ENCODE assay signal across 14 mouse cellular contexts in the genomic region with DNA sequence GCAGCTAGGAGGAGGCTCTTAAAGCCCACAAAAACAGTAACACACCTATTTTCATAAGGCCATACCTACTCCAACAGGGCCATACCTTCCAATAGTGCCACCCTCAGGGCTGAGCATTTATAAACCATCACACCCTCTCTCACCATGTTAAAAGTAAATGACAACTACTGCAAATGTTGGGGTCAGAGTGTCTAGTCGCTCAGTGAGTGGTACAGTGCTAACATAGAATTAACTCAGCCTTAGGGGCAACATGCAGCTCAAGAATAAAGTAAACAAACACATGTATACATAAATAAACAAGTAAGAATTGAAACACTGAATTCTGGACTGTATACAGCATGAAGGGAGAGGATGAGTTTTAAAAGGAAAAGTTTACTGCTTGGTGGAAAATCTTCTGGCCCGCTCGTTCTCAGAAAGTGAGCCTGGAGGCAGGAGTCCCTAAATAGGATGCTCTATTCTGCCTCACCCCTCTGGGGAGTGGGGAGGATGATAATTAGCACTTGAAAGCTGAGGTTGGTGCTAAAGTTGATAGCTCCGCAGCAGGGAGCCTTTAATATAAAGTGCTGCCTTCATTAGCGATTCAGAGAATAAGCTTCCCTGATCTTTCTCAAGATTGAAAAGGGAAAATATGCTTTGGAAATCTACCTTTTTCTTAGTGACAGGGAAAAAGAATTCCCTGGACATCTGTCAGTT.
DNase-seq lines count a peak whose midpoint lies in the region; ATAC-seq lines count a peak whose summit lies in the region.
"Had no signal": no experiment of that assay in that cellular context is flagged by ENCODE, and none has a peak within 500 bp of the region (broad histone marks: within the 10 kb centered on the region; RNA-seq: fewer than 3 reads in every experiment).

No protein-coding gene starts in this region.

- DNase-seq in ES-CJ7 (ENCODE audit: low read depth, low spot score) (peak; percentile 49), R1 (ENCODE audit: low read depth, low spot score) (peak; percentile 28)
- no peak for DNase-seq in cerebellum, postnatal 25 days
- DNase-seq in left cerebral cortex, postnatal 36 days (ENCODE audit: low spot score in 2 of 2): no peak
- DNase-seq: cerebellum, adult 11 months; gastrocnemius, adult 2 months; heart, postnatal 10 days; lung, adult 18-20 months; lung, postnatal 36 days had no signal

- H3K4me2 ChIP-seq in forebrain, embryonic 16.5 days (ENCODE audit: low read length): no peak overlapping the region
- H3K4me2 ChIP-seq in midbrain, embryonic 13.5 days (replicated peaks): no peak overlapping the region
- H3K4me2 ChIP-seq in intestine, embryonic 15.5 days (replicated peaks): no peak overlapping the region

- 0 out of 2 replicates have a peak, but pooled peaks cover 3% of the 10 kb centered on the region for H3K4me1 ChIP-seq in forebrain, embryonic 16.5 days (replicated peaks; ENCODE audit: control insufficient read depth, insufficient read depth, low read length)
- peaks cover 19% of the 10 kb centered on the region for H3K4me1 ChIP-seq in midbrain, embryonic 13.5 days (replicated peaks)
- no peaks in the 10 kb centered on the region for H3K4me1 ChIP-seq in intestine, embryonic 15.5 days (replicated peaks)

- intact Hi-C loops in left cerebral cortex, postnatal 36 days (cut with DNase I): no loop called here

- H3K27ac ChIP-seq in forebrain, embryonic 16.5 days (ENCODE audit: low read length): no peak overlapping the region
- no peak overlapping the region for H3K27ac ChIP-seq in midbrain, embryonic 13.5 days
- no peak overlapping the region for H3K27ac ChIP-seq in intestine, embryonic 15.5 days
- H3K27ac ChIP-seq: gastrocnemius, adult 2 months; kidney, postnatal 0 days had no signal

- ATAC-seq in forebrain, embryonic 16.5 days: peak; percentile 78
- peak; percentile 83 for ATAC-seq in midbrain, embryonic 13.5 days
- no peak for ATAC-seq in intestine, embryonic 15.5 days

- H3K9me3 ChIP-seq in forebrain, embryonic 16.5 days (ENCODE audit: control insufficient read depth, low read length): no peaks in the 10 kb centered on the region
- no peaks in the 10 kb centered on the region for H3K9me3 ChIP-seq in midbrain, embryonic 13.5 days
- no peaks in the 10 kb centered on the region for H3K9me3 ChIP-seq in intestine, embryonic 15.5 days

- 7% methylated on average over 5 of the region's 5 CpGs for WGBS in forebrain, embryonic 16.5 days
- 13% methylated on average over 5 of the region's 5 CpGs for WGBS in midbrain, embryonic 13.5 days
- 41% methylated on average over 5 of the region's 5 CpGs for WGBS in intestine, embryonic 15.5 days

- no peak overlapping the region for H3K4me3 ChIP-seq in forebrain, embryonic 16.5 days (replicated peaks; ENCODE audit: low read length)
- H3K4me3 ChIP-seq in midbrain, embryonic 13.5 days (replicated peaks): no peak overlapping the region
- no peak overlapping the region for H3K4me3 ChIP-seq in intestine, embryonic 15.5 days (replicated peaks)
- H3K4me3 ChIP-seq: erythroblast, embryonic 14.5 days; gastrocnemius, adult 2 months had no signal

- no peaks in the 10 kb centered on the region for H3K27me3 ChIP-seq in forebrain, embryonic 16.5 days (replicated peaks; ENCODE audit: control insufficient read depth, insufficient read depth, low read length)
- H3K27me3 ChIP-seq in midbrain, embryonic 13.5 days: no peaks in the 10 kb centered on the region
- H3K27me3 ChIP-seq in intestine, embryonic 15.5 days (replicated peaks): no peaks in the 10 kb centered on the region

- H3K36me3 ChIP-seq in forebrain, embryonic 16.5 days (ENCODE audit: control insufficient read depth, insufficient read depth): no peaks in the 10 kb centered on the region
- H3K36me3 ChIP-seq in midbrain, embryonic 13.5 days: no peaks in the 10 kb centered on the region
- no peaks in the 10 kb centered on the region for H3K36me3 ChIP-seq in intestine, embryonic 15.5 days

- no peak overlapping the region for H3K9ac ChIP-seq in forebrain, embryonic 16.5 days (replicated peaks; ENCODE audit: low read depth, low read length)
- no peak overlapping the region for H3K9ac ChIP-seq in midbrain, embryonic 13.5 days (replicated peaks)
- no peak overlapping the region for H3K9ac ChIP-seq in intestine, embryonic 15.5 days

Comparison
In these comparisons a context has a peak if more than half of its experiments do, and no peak if none do; other contexts are left out.
1. DNase-seq: peak in ES-CJ7 (single experiment) and R1 (single experiment); none in cerebellum, postnatal 25 days (0 of 2) and left cerebral cortex, postnatal 36 days (0 of 2).